Mouse (Mus musculus): Measurements from ENCODE around the gene Hsd3b5.
"Not testable (repeated sequence)": the region's sequence is repeated elsewhere in the genome, so short reads cannot be mapped to it uniquely, and the experiment has no call there.

GRCm38 (mm10) chr3:98616244-98616643, 13.8 kb downstream of the Hsd3b5 start:
- not testable (repeated sequence) for TF ChIP-seq CTCF (IDR thresholded peaks at IDR 0.05; ENCODE audit: insufficient read depth, low read length); POLR2A (IDR thresholded peaks at IDR 0.05; ENCODE audit: borderline replicate concordance, extremely low read depth, low read depth, low read length)

Data from lung, adult 2 months (tissue).